Mouse (Mus musculus) MEL (cell line): ENCODE measurements around the gene Cbln3.

Source experiments
- CHD2 ChIP-seq: IDR thresholded peaks from 2 replicates; pipeline ENCODE4 v1.6.1; 2011; ENCODE audit warnings: low read length, improper control_type of control experiment
- CTCF ChIP-seq, 3 experiments: IDR thresholded peaks in 2 of 3; conservative IDR thresholded peaks in 1 of 3; 2 replicates each; pipeline ENCODE4 v1.5.1; 2011 to 2012; ENCODE audit warnings: low read length in 3 of 3, low read depth in 2 of 3, mild to moderate bottlenecking in 2 of 3, improper control_type of control experiment in 1 of 3, inconsistent platforms in 1 of 3, mixed read lengths in 1 of 3, moderate library complexity in 1 of 3; ENCODE audit not compliant: control insufficient read depth in 1 of 3, insufficient read depth in 1 of 3, poor library complexity in 1 of 3, severe bottlenecking in 1 of 3
- EP300 ChIP-seq, 2 experiments: IDR thresholded peaks; 2 replicates each; pipeline ENCODE4 v1.6.1; 2011; ENCODE audit warnings: improper control_type of control experiment in 2 of 2, low read length in 2 of 2, low read depth in 1 of 2, mild to moderate bottlenecking in 1 of 2
- ETS1 ChIP-seq: IDR thresholded peaks from 2 replicates; pipeline ENCODE4 v1.6.1; 2012; ENCODE audit warnings: low read depth, mild to moderate bottlenecking, inconsistent platforms, low read length, improper control_type of control experiment, moderate library complexity
- MEF2A ChIP-seq: IDR thresholded peaks from 2 replicates; pipeline ENCODE4 v1.6.1; 2014; ENCODE audit warnings: low read depth, mild to moderate bottlenecking, inconsistent platforms, low read length, improper control_type of control experiment; ENCODE audit not compliant: poor library complexity, insufficient replicate concordance, severe bottlenecking; ENCODE audit errors: extremely low read depth
- MXI1 ChIP-seq: IDR thresholded peaks from 2 replicates; pipeline ENCODE4 v1.6.1; 2011; ENCODE audit warnings: mild to moderate bottlenecking, low read depth, low read length, improper control_type of control experiment
- MYC ChIP-seq: IDR thresholded peaks from 2 replicates; pipeline ENCODE4 v1.6.1; 2011; ENCODE audit warnings: low read depth, mild to moderate bottlenecking, low read length, improper control_type of control experiment, moderate library complexity
- NRF1 ChIP-seq: IDR thresholded peaks from 2 replicates; pipeline ENCODE4 v1.6.1; 2014; ENCODE audit warnings: low read depth, mild to moderate bottlenecking, inconsistent platforms, low read length, improper control_type of control experiment, moderate library complexity; ENCODE audit not compliant: poor library complexity, insufficient read depth, severe bottlenecking
- POLR2A ChIP-seq, 2 experiments: IDR thresholded peaks; 2 replicates each; pipeline ENCODE4 v1.6.1; 2011 to 2012; ENCODE audit warnings: low read length in 2 of 2, mild to moderate bottlenecking in 2 of 2, control low read depth in 1 of 2, improper control_type of control experiment in 1 of 2, low read depth in 1 of 2, moderate library complexity in 1 of 2; ENCODE audit not compliant: control insufficient read depth in 1 of 2, insufficient read depth in 1 of 2, poor library complexity in 1 of 2
- TAL1 ChIP-seq: IDR thresholded peaks from 2 replicates; pipeline ENCODE4 v1.6.1; 2012; ENCODE audit warnings: mild to moderate bottlenecking, inconsistent platforms, low read length, moderate library complexity, mixed read lengths
- UBTF ChIP-seq: IDR thresholded peaks from 2 replicates; pipeline ENCODE4 v1.6.1; 2012; ENCODE audit warnings: low read depth, mild to moderate bottlenecking, inconsistent platforms, low read length, improper control_type of control experiment, moderate library complexity, borderline replicate concordance; ENCODE audit not compliant: insufficient read depth
- USF1 ChIP-seq: IDR thresholded peaks from 2 replicates; pipeline ENCODE4 v1.6.1; 2014; ENCODE audit warnings: low read depth, mild to moderate bottlenecking, inconsistent platforms, low read length, improper control_type of control experiment, moderate library complexity
- ZC3H11A ChIP-seq: IDR thresholded peaks from 2 replicates; pipeline ENCODE4 v1.6.1; 2012; ENCODE audit warnings: low read depth, mild to moderate bottlenecking, inconsistent platforms, low read length, improper control_type of control experiment

GRCm38 (mm10) chr14:55850885-55851284 lies 33.3 kb downstream of the Cbln3 start:
- no peak for TF ChIP-seq USF1
- no peak for TF ChIP-seq ETS1
- no peak for TF ChIP-seq EP300 (IDR thresholded peaks at IDR 0.05; ENCODE audit: low read depth in 1 of 2, low read length in 2 of 2)
- no peak for TF ChIP-seq CTCF (IDR thresholded peaks at IDR 0.05 in 2 of 3, conservative IDR thresholded peaks at IDR 0.05 in 1 of 3; ENCODE audit: control insufficient read depth in 1 of 3, insufficient read depth in 1 of 3, low read depth in 2 of 3, low read length in 3 of 3, poor library complexity in 1 of 3, severe bottlenecking in 1 of 3)
- no peak for TF ChIP-seq ZC3H11A
- TF ChIP-seq TAL1, result no peak
- TF ChIP-seq NRF1, result no peak
- TF ChIP-seq MEF2A, result no peak
- TF ChIP-seq UBTF, result no peak
- TF ChIP-seq MYC, result no peak
- no peak for TF ChIP-seq POLR2A (IDR thresholded peaks at IDR 0.05; ENCODE audit: control insufficient read depth in 1 of 2, insufficient read depth in 1 of 2, low read depth in 1 of 2, low read length in 2 of 2, poor library complexity in 1 of 2)
- no peak for TF ChIP-seq CHD2
- no peak for TF ChIP-seq MXI1
